Mouse (Mus musculus) intestine, embryonic 14.5 days (tissue): ENCODE measurements around the gene Clca3a1. TPM values are rescaled to one million over a fixed set of nuclear protein-coding genes. Genes with fewer than 3 reads are reported as not detected.

Experiments used
- ATAC-seq: fragments of 200-750 bp; cut with Nextera tagmentation; replicated peaks from 2 replicates; pipeline ENCODE4 v1.8.0; 2017; ENCODE audit warnings: low read depth, moderate number of reproducible peaks, moderate TSS enrichment, moderate library complexity; ENCODE audit not compliant: low FRiP score, low TSS enrichment
- DNase-seq: peaks from one replicate; pipeline ENCODE4 v3.0.0-alpha.2; 2018; ENCODE audit warnings: low spot score
- H3K27ac ChIP-seq: fragments of 300-500 bp; sonication (generic); 2 replicates; pipeline ENCODE4 v1.5.1; 2014; ENCODE audit warnings: low read depth, mild to moderate bottlenecking, control low read depth
- H3K27me3 ChIP-seq: fragments of 300-500 bp; sonication (generic); replicated peaks from 2 replicates; pipeline ENCODE4 v1.6.1; 2014; ENCODE audit warnings: low read length, control low read depth; ENCODE audit not compliant: control insufficient read depth, insufficient read depth
- H3K36me3 ChIP-seq: fragments of 300-500 bp; sonication (generic); 2 replicates; pipeline ENCODE4 v1.6.1; 2014; ENCODE audit warnings: low read length, control low read depth; ENCODE audit not compliant: control insufficient read depth, insufficient read depth
- H3K4me1 ChIP-seq: fragments of 300-500 bp; sonication (generic); replicated peaks from 2 replicates; pipeline ENCODE4 v1.6.1; 2014; ENCODE audit warnings: low read length, control low read depth, mixed read lengths; ENCODE audit not compliant: control insufficient read depth, insufficient read depth
- H3K4me2 ChIP-seq: fragments of 300-500 bp; sonication (generic); 2 replicates; pipeline ENCODE4 v1.6.1; 2014; ENCODE audit warnings: low read length
- H3K4me3 ChIP-seq: fragments of 300-500 bp; sonication (generic); 2 replicates; pipeline ENCODE4 v1.5.1; 2014; ENCODE audit warnings: low read depth, low read length, control low read depth, mixed read lengths
- H3K9ac ChIP-seq: fragments of 300-500 bp; sonication (generic); 2 replicates; pipeline ENCODE4 v1.6.1; 2014; ENCODE audit warnings: mild to moderate bottlenecking, low read length
- H3K9me3 ChIP-seq: fragments of 300-500 bp; sonication (generic); 2 replicates; pipeline ENCODE4 v1.6.1; 2016; ENCODE audit warnings: low read length, control low read depth; ENCODE audit not compliant: control insufficient read depth
- WGBS: fragments of 180-500 bp; shearing (Covaris S2); extraction: QIAGEN DNeasy Blood & Tissue Kit; methylation state at CpG from one replicate; pipeline ENCODE4 v1.1.7; 2014; 5-methylcytosine and 5-hydroxymethylcytosine counted together
- polyA plus RNA-seq: library from polyadenylated mRNA; unstranded; fragments of >200 nt; fragmentation: Nextera tagmentation; extraction: Ambion mirVana; gene quantifications from 2 replicates; pipeline ENCODE4 v1.2.1, GENCODE M21; 2014

The Clca3a1 gene
- polyA plus RNA-seq, 1 experiment from 2014 or later, result 5.9 TPM

GRCm38 (mm10) chr3:144694040-144694439 lies 66.7 kb downstream of the Clca3a1 start:
- DNase-seq (no peak), ATAC-seq (no peak)
- WGBS, result 91% methylated on average over 10 of the region's 10 CpGs
- Histone ChIP-seq H3K9me3 (no peaks in the 10 kb centered on the region), H3K36me3 (peaks cover 85% of the 10 kb centered on the region), H3K27ac (no peak overlapping the region), H3K4me2 (no peak overlapping the region), H3K9ac (no peak overlapping the region), H3K4me3 (no peak overlapping the region), H3K4me1 (no peaks in the 10 kb centered on the region), H3K27me3 (no peaks in the 10 kb centered on the region)

- 45% methylated on average over 3 of the region's 3 CpGs for WGBS
- Histone ChIP-seq H3K4me3 (no peak overlapping the region), H3K36me3 (peaks cover 71% of the 10 kb centered on the region), H3K4me2 (no peak overlapping the region), H3K9ac (no peak overlapping the region), H3K4me1 (no peaks in the 10 kb centered on the region), H3K27me3 (no peaks in the 10 kb centered on the region), H3K27ac (no peak overlapping the region), H3K9me3 (no peaks in the 10 kb centered on the region)
- DNase-seq (no peak), ATAC-seq (no peak)
Observed at GRCm38 (mm10) chr3:144692052-144692451, 68.7 kb downstream of the Clca3a1 start.

- no peak overlapping the region for H3K4me3 ChIP-seq
- WGBS, result 27% methylated on average over 11 of the region's 11 CpGs
- peak; percentile 67; the same call in 1 of the 2 replicates for ATAC-seq
Observed at GRCm38 (mm10) chr3:144689236-144689635, 71.5 kb downstream of the Clca3a1 start.

GRCm38 (mm10) chr3:144688284-144688683 lies 72.5 kb downstream of the Clca3a1 start:
- DNase-seq (no peak), ATAC-seq (no peak)
- no peak overlapping the region for H3K27ac ChIP-seq
- H3K4me3 ChIP-seq, result no peak overlapping the region
- H3K36me3 ChIP-seq, result peaks cover 45% of the 10 kb centered on the region
- 73% methylated on average over 8 of the region's 8 CpGs for WGBS
- no peak overlapping the region for H3K9ac ChIP-seq
- H3K4me1 ChIP-seq, result no peaks in the 10 kb centered on the region
- H3K9me3 ChIP-seq, result no peaks in the 10 kb centered on the region
- H3K27me3 ChIP-seq, result no peaks in the 10 kb centered on the region
- H3K4me2 ChIP-seq, result no peak overlapping the region

More at GRCm38 (mm10) chr3:144689236-144689635, 71.5 kb downstream of the Clca3a1 start:
- Histone ChIP-seq H3K27ac (no peak overlapping the region), H3K36me3 (peaks cover 52% of the 10 kb centered on the region), H3K4me2 (no peak overlapping the region), H3K4me1 (no peaks in the 10 kb centered on the region), H3K9ac (no peak overlapping the region), H3K9me3 (no peaks in the 10 kb centered on the region), H3K27me3 (no peaks in the 10 kb centered on the region)
- DNase-seq, result no peak

GRCm38 (mm10) chr3:144687618-144688017 lies 73.2 kb downstream of the Clca3a1 start:
- DNase-seq, result no peak
- WGBS, result 91% methylated on average over 9 of the region's 9 CpGs
- no peaks in the 10 kb centered on the region for H3K27me3 ChIP-seq

GRCm38 (mm10) chr3:144686146-144686545 lies 74.6 kb downstream of the Clca3a1 start:
- Histone ChIP-seq H3K36me3 (peaks cover 34% of the 10 kb centered on the region), H3K4me3 (no peak overlapping the region), H3K27me3 (no peaks in the 10 kb centered on the region), H3K27ac (no peak overlapping the region), H3K4me2 (no peak overlapping the region), H3K9me3 (no peaks in the 10 kb centered on the region), H3K4me1 (no peaks in the 10 kb centered on the region), H3K9ac (no peak overlapping the region)
- no peak for DNase-seq
- no peak for ATAC-seq
- 89% methylated on average over 5 of the region's 5 CpGs for WGBS

More at GRCm38 (mm10) chr3:144687618-144688017, 73.2 kb downstream of the Clca3a1 start:
- H3K4me2 ChIP-seq, result no peak overlapping the region
- peaks cover 40% of the 10 kb centered on the region for H3K36me3 ChIP-seq
- no peaks in the 10 kb centered on the region for H3K9me3 ChIP-seq
- H3K4me3 ChIP-seq, result no peak overlapping the region
- ATAC-seq, result no peak
- H3K27ac ChIP-seq, result no peak overlapping the region
- H3K4me1 ChIP-seq, result no peaks in the 10 kb centered on the region
- H3K9ac ChIP-seq, result no peak overlapping the region

GRCm38 (mm10) chr3:144683136-144683814 lies 77.5 kb downstream of the Clca3a1 start:
- Histone ChIP-seq H3K36me3 (peaks cover 17% of the 10 kb centered on the region; the same call in 1 of the 2 replicates), H3K9me3 (no peaks in the 10 kb centered on the region), H3K4me3 (no peak overlapping the region), H3K27ac (no peak overlapping the region), H3K9ac (no peak overlapping the region), H3K4me2 (no peak overlapping the region), H3K27me3 (no peaks in the 10 kb centered on the region), H3K4me1 (no peaks in the 10 kb centered on the region)
- ATAC-seq, result no peak
- no peak for DNase-seq
- WGBS, result 90% methylated on average over 12 of the region's 12 CpGs

GRCm38 (mm10) chr3:144681542-144681941 lies 79.2 kb downstream of the Clca3a1 start:
- DNase-seq, result peak; percentile 23
- no peak for ATAC-seq
- 80% methylated on average over 5 of the region's 5 CpGs for WGBS

GRCm38 (mm10) chr3:144679701-144680159 lies 81.0 kb downstream of the Clca3a1 start:
- Histone ChIP-seq H3K9me3 (no peaks in the 10 kb centered on the region), H3K4me1 (no peaks in the 10 kb centered on the region), H3K9ac (no peak overlapping the region), H3K27me3 (no peaks in the 10 kb centered on the region), H3K4me3 (no peak overlapping the region), H3K36me3 (0 out of 2 replicates have a peak, but pooled peaks cover 7% of the 10 kb centered on the region), H3K27ac (no peak overlapping the region), H3K4me2 (no peak overlapping the region)
- 81% methylated on average over 8 of the region's 8 CpGs for WGBS
- DNase-seq (peak; percentile 40), ATAC-seq (no peak)

More at GRCm38 (mm10) chr3:144681542-144681941, 79.2 kb downstream of the Clca3a1 start:
- Histone ChIP-seq H3K4me3 (no peak overlapping the region), H3K27ac (no peak overlapping the region), H3K4me2 (no peak overlapping the region), H3K4me1 (no peaks in the 10 kb centered on the region), H3K36me3 (peaks cover 10% of the 10 kb centered on the region; the same call in 1 of the 2 replicates), H3K27me3 (no peaks in the 10 kb centered on the region), H3K9ac (no peak overlapping the region), H3K9me3 (no peaks in the 10 kb centered on the region)
